Mouse (Mus musculus) olfactory bulb, adult 2 months (tissue): ENCODE data around the gene Samd4.

ENCODE experiments used
- CTCF ChIP-seq: fragments of 200-500 bp; IDR thresholded peaks from 2 replicates; pipeline ENCODE4 v1.5.1; 2012; ENCODE audit warnings: low read depth, mild to moderate bottlenecking, low read length, moderate library complexity; ENCODE audit not compliant: insufficient read depth
- POLR2A ChIP-seq: fragments of 200-500 bp; IDR thresholded peaks from 2 replicates; pipeline ENCODE4 v1.6.1; 2012; ENCODE audit warnings: mild to moderate bottlenecking, low read depth, low read length, moderate library complexity; ENCODE audit not compliant: insufficient read depth

GRCm38 (mm10) chr14:47138853-47139252, 256.2 kb downstream of the Samd4 start:
- TF ChIP-seq CTCF = no peak
- no peak for TF ChIP-seq POLR2A
